Mouse (Mus musculus) T-helper 2 cell (primary cell): ENCODE measurements at regions not wholly inside any gene's neighbourhood (a gene's known extent, or its start where the extent isn't known, plus 50 kb on each side); places are given as distances from the start of the nearest gene placed in this dataset.

Source experiments
- in situ Hi-C: fragments of 300-600 bp; cut with MboI, MseI; formaldehyde crosslinking; loops from one replicate; pipeline ENCODE4 v1.15.1; 2025; ENCODE audit warnings: high pct_unique_total_duplicates

- in situ Hi-C loops, result no loop called here
Measured at GRCm38 (mm10) chr14:61889626-61890025, 282.4 kb downstream of the Kcnrg start.

- in situ Hi-C loops, result no loop called here
Measured at GRCm38 (mm10) chr14:61893786-61894185, 286.5 kb downstream of the Kcnrg start.

GRCm38 (mm10) chr14:61896879-61897278 lies 289.6 kb downstream of the Kcnrg start:
- in situ Hi-C loops, result no loop called here

- in situ Hi-C loops, result no loop called here
Measured at GRCm38 (mm10) chr14:61898664-61899063, 291.4 kb downstream of the Kcnrg start.

- in situ Hi-C loops, result no loop called here
Measured at GRCm38 (mm10) chr14:61904426-61905124, 297.3 kb downstream of the Kcnrg start.

- in situ Hi-C loops, result no loop called here
Measured at GRCm38 (mm10) chr14:61918113-61918512, 310.9 kb downstream of the Kcnrg start.

- in situ Hi-C loops, result loop anchor here (5.0 kb wide), 1 partner anchor 70 kb away; no protein-coding TSS in a partner anchor
Measured at GRCm38 (mm10) chr14:61931811-61932210, 324.6 kb downstream of the Kcnrg start.

GRCm38 (mm10) chr14:61941682-61942081 lies 334.4 kb downstream of the Kcnrg start:
- in situ Hi-C loops, result no loop called here

GRCm38 (mm10) chr14:61945659-61946058 lies 338.4 kb downstream of the Kcnrg start:
- in situ Hi-C loops, result no loop called here

GRCm38 (mm10) chr14:61949446-61949845 lies 342.2 kb downstream of the Kcnrg start:
- in situ Hi-C loops, result no loop called here

- in situ Hi-C loops, result no loop called here
Measured at GRCm38 (mm10) chr14:61950004-61950403, 342.4 kb upstream of the Rnaseh2b start.

- in situ Hi-C loops, result no loop called here
Measured at GRCm38 (mm10) chr14:61953029-61953428, 339.4 kb upstream of the Rnaseh2b start.

- in situ Hi-C loops, result no loop called here
Measured at GRCm38 (mm10) chr14:61955416-61955815, 337.0 kb upstream of the Rnaseh2b start.

- in situ Hi-C loops, result no loop called here
Measured at GRCm38 (mm10) chr14:61960243-61960957, 332.0 kb upstream of the Rnaseh2b start.

- in situ Hi-C loops, result no loop called here
Measured at GRCm38 (mm10) chr14:61968467-61968866, 323.9 kb upstream of the Rnaseh2b start.

- in situ Hi-C loops, result no loop called here
Measured at GRCm38 (mm10) chr14:61968957-61969535, 323.3 kb upstream of the Rnaseh2b start.

- in situ Hi-C loops, result no loop called here
Measured at GRCm38 (mm10) chr14:61970591-61970990, 321.8 kb upstream of the Rnaseh2b start.

GRCm38 (mm10) chr14:61971100-61972088 lies 321.0 kb upstream of the Rnaseh2b start:
- in situ Hi-C loops, result no loop called here

- in situ Hi-C loops, result no loop called here
Measured at GRCm38 (mm10) chr14:61975301-61975732, 317.1 kb upstream of the Rnaseh2b start.

- in situ Hi-C loops, result no loop called here
Measured at GRCm38 (mm10) chr14:61980581-61980980, 311.8 kb upstream of the Rnaseh2b start.

GRCm38 (mm10) chr14:61985575-61985974 lies 306.8 kb upstream of the Rnaseh2b start:
- in situ Hi-C loops, result no loop called here
